Mouse (Mus musculus) splenic B cell, adult 2 months (primary cell): ENCODE measurements at regions not wholly inside any gene's neighbourhood (a gene's known extent, or its start where the extent isn't known, plus 50 kb on each side); places are given as distances from the start of the nearest gene placed in this dataset.

Experiments used
- DNase-seq: peaks from one replicate; pipeline ENCODE4 v3.0.0-alpha.2; 2011; ENCODE audit warnings: low read depth, low spot score
- H3K27me3 ChIP-seq: 2 replicates; pipeline ENCODE4 v1.6.1; 2012; ENCODE audit warnings: mild to moderate bottlenecking, low read length, moderate library complexity, mixed read lengths; ENCODE audit not compliant: control insufficient read depth, poor library complexity, insufficient read depth, severe bottlenecking
- H3K36me3 ChIP-seq: 2 replicates; pipeline ENCODE4 v1.6.1; 2012; ENCODE audit warnings: mild to moderate bottlenecking, low read length, moderate library complexity, mixed read lengths; ENCODE audit not compliant: control insufficient read depth, poor library complexity, insufficient read depth, severe bottlenecking

- H3K27me3 ChIP-seq: no peaks in the 10 kb centered on the region
- no peaks in the 10 kb centered on the region for H3K36me3 ChIP-seq
- DNase-seq: no peak
These were observed 2412.7 kb upstream of the Gm7489 start for GRCm38 (mm10) chr15:51472049-51472448.

DNA sequence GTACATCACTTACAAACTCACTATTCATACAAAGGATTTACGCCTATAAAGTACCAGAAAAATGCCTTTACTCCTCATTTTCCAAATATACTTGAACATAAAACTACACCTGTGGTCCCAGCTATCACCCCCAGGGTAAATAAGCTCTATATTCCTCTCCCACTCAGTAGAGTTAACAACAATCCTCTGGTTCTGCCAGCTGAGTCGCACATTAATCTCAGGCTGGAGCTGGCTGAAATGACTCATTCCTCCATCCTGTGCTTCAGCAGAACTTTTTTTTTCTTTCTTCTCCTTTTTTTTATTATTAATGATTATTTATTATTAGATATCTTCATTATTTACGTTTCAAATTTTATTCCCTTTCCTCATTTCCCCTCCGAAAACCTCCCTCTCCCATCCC lies 2402.8 kb upstream of the Gm7489 start:
- DNase-seq: no peak
- H3K36me3 ChIP-seq: no peaks in the 10 kb centered on the region
- H3K27me3 ChIP-seq: no peaks in the 10 kb centered on the region

- DNase-seq: no peak
- no peaks in the 10 kb centered on the region for H3K36me3 ChIP-seq
- no peaks in the 10 kb centered on the region for H3K27me3 ChIP-seq
These were observed 2400.5 kb upstream of the Gm7489 start for GRCm38 (mm10) chr15:51484207-51484606.

DNA sequence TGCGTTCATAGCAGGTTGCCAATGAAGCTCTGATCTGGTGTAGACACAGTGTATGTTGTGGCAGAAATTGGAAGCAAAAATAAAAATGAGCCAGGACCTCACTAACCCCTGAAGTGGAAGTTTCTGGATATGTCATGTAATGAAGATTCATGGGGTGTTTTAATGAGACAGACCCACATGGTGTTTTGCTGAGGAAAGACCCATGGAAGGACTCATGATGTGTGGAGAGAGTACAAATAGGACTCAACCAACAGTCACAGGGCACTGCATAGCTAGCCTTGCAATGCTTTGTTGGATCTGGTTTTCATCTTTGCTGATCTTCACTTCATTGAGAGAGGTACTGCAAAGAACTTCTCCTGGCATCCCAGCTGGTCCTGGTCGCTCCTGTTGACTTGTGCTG lies 2399.2 kb upstream of the Gm7489 start:
- H3K27me3 ChIP-seq: no peaks in the 10 kb centered on the region
- H3K36me3 ChIP-seq: no peaks in the 10 kb centered on the region

GRCm38 (mm10) chr15:51502058-51502741 lies 2382.5 kb upstream of the Gm7489 start:
- Histone ChIP-seq H3K27me3 (no peaks in the 10 kb centered on the region), H3K36me3 (no peaks in the 10 kb centered on the region)
- DNase-seq: no peak

More for the DNA sequence above, 2399.2 kb upstream of the Gm7489 start:
- DNase-seq: no peak

GRCm38 (mm10) chr15:51502742-51503270 lies 2381.9 kb upstream of the Gm7489 start:
- no peaks in the 10 kb centered on the region for H3K27me3 ChIP-seq
- DNase-seq: no peak
- no peaks in the 10 kb centered on the region for H3K36me3 ChIP-seq

GRCm38 (mm10) chr15:51503341-51503740 lies 2381.4 kb upstream of the Gm7489 start:
- DNase-seq: no peak
- Histone ChIP-seq H3K36me3 (no peaks in the 10 kb centered on the region), H3K27me3 (no peaks in the 10 kb centered on the region)

DNA sequence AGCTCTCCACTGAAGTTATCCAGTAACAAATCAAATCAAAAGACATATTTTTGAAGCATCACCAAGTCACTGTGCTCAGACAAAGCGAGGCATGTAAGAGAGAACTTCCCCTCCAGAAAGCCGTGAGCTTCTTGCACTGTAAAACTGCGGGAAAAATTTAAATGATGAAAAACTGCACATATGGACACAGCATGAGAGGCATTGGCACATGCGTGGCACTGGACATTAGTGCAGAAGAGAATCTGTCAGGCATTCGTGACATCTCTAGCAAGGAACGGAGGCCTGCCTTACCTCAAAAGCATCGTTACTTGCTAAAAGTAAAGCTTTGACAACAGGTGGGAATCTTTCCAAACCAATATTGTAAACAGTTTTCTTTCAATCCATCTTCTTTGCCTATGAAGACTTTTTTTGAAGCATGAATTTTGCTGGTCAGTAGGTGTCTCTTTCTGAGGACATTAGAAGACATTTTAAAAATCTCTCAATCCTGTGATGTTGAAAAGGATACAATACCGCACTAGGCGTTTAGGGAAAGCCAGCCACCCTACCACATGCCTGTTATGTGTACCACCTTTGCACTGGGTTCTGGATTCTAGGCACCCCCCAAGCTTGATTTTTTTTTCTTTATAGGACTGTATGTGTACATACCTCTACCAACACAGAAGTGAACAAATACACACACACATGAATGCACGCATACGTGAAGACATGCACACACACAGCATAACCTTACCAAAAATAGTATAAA lies 2380.5 kb upstream of the Gm7489 start:
- no peaks in the 10 kb centered on the region for H3K27me3 ChIP-seq
- no peaks in the 10 kb centered on the region for H3K36me3 ChIP-seq
- DNase-seq: no peak

GRCm38 (mm10) chr15:51504789-51505188 lies 2379.9 kb upstream of the Gm7489 start:
- DNase-seq: no peak
- Histone ChIP-seq H3K27me3 (no peaks in the 10 kb centered on the region), H3K36me3 (no peaks in the 10 kb centered on the region)

GRCm38 (mm10) chr15:51507126-51507525 lies 2377.6 kb upstream of the Gm7489 start:
- Histone ChIP-seq H3K36me3 (no peaks in the 10 kb centered on the region), H3K27me3 (no peaks in the 10 kb centered on the region)
- DNase-seq: no peak

- no peaks in the 10 kb centered on the region for H3K27me3 ChIP-seq
- no peaks in the 10 kb centered on the region for H3K36me3 ChIP-seq
- no peak for DNase-seq
These were observed 2373.4 kb upstream of the Gm7489 start for GRCm38 (mm10) chr15:51511319-51511718.

DNA sequence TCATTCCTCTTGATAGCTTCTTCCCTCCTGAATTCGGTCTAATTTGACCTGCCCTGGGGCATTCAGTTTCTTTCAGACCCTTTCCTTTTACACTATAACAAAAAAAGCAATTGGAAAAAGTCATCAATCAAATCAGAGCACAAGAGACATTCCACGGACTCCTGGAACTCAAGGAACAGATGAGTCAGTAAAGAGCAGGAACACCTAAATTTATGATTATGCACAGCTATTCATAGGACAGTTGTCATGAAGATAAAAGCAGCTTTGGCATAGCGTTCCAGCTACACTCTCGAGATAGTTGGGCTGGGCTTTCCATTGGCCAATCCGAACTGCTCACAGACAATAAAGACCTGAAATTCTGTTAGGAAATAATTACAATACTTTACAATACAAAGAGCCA lies 2348.4 kb upstream of the Gm7489 start:
- no peaks in the 10 kb centered on the region for H3K36me3 ChIP-seq
- DNase-seq: no peak
- H3K27me3 ChIP-seq: no peaks in the 10 kb centered on the region

DNA sequence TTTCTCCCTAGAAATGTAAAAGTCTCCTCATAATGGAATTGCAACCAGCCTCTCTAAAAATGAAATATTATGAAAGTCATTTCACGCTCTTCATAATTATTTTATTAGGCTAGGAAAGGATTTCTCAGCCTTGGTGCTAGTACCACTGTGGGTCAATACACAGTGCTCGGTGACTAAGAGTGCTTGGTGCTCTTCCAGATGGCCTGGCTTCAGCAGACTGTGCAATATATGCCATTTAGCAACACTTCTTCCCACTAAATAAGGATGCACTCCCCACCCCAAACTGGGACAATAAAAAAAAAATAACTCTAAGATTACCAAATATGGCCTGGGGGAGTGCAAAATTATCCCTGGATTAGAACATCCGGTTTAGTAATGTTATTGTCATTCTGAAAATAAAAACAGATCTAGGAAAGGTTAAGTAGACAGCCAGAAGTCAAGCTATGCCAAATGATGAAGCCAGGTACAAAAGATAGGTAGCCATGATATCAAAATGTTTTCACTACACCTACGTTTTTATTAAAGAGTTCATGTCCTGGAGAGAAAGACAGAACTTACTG lies 2333.4 kb upstream of the Gm7489 start:
- no peaks in the 10 kb centered on the region for H3K36me3 ChIP-seq
- no peak for DNase-seq
- no peaks in the 10 kb centered on the region for H3K27me3 ChIP-seq

DNA sequence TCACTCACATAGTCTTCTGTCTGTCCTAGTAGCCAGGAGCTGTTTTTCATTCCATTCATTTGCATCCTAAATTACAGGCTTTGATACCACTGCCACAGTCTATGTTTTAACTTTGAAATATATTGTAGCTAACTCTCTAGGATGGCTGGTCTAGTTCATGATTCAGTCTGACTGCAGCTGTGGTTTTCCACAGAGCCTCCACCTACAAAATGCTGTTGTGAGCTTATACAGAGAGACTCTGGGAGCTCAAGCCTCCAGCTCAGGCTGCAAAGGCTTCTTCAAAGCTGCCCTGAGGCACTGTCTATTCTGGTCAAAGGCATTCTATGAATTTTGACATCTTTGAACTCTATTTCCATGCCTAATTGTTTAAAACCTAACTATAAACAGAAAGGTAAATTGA lies 2326.5 kb upstream of the Gm7489 start:
- H3K27me3 ChIP-seq: no peaks in the 10 kb centered on the region
- no peak for DNase-seq
- H3K36me3 ChIP-seq: no peaks in the 10 kb centered on the region

- no peaks in the 10 kb centered on the region for H3K27me3 ChIP-seq
- no peaks in the 10 kb centered on the region for H3K36me3 ChIP-seq
- no peak for DNase-seq
These were observed 2319.2 kb upstream of the Gm7489 start for GRCm38 (mm10) chr15:51565543-51565942.
